Mouse (Mus musculus): ENCODE measurements around the gene B3galnt2. TPM values are rescaled to one million over a fixed set of nuclear protein-coding genes. Genes with fewer than 3 reads are reported as not detected.

Gene B3galnt2
- 13.3 and 15.7 TPM in 2 replicates for polyA plus RNA-seq (2015; fragmentation: Nextera tagmentation; extraction: Ambion mirVana)

- peak within 1 kb of the TSS; percentile 79 for H3K27ac ChIP-seq (ENCODE audit: low read depth, low read length)
- peak; percentile 99 for ATAC-seq
- peak within 1 kb of the TSS; percentile 84 for H3K4me2 ChIP-seq (ENCODE audit: low read length)
- peaks cover 9% of the 10 kb centered on the region for H3K4me1 ChIP-seq (ENCODE audit: control insufficient read depth, insufficient read depth, low read depth, low read length)
- no peaks in the 10 kb centered on the region for H3K9me3 ChIP-seq (ENCODE audit: control insufficient read depth, low read length)
- H3K27me3 ChIP-seq (replicated peaks; ENCODE audit: control insufficient read depth, insufficient read depth, low read length), result no peaks in the 10 kb centered on the region
- WGBS, result under 1% methylated on average over 70 of the region's 78 CpGs
- H3K9ac ChIP-seq (ENCODE audit: low read depth, low read length), result peak within 1 kb of the TSS; percentile 90
- peak within 1 kb of the TSS; percentile 95 for H3K4me3 ChIP-seq (ENCODE audit: low read length)
- H3K36me3 ChIP-seq (ENCODE audit: control insufficient read depth, insufficient read depth, low read length), result no peaks in the 10 kb centered on the region
Observed at GRCm38 (mm10) chr13:13953874-13954832, at the start of gene B3galnt2. TSS of gene B3galnt2 (plus strand) at chr13:13954469.

GRCm38 (mm10) chr13:13911341-13911740 is 42.9 kb upstream of the B3galnt2 start:
- Histone ChIP-seq H3K27ac (ENCODE audit: low read depth, low read length) (no peak overlapping the region), H3K36me3 (ENCODE audit: control insufficient read depth, insufficient read depth, low read length) (no peaks in the 10 kb centered on the region), H3K4me3 (ENCODE audit: low read length) (no peak overlapping the region), H3K27me3 (replicated peaks; ENCODE audit: control insufficient read depth, insufficient read depth, low read length) (no peaks in the 10 kb centered on the region), H3K9me3 (ENCODE audit: control insufficient read depth, low read length) (no peaks in the 10 kb centered on the region), H3K4me2 (ENCODE audit: low read length) (no peak overlapping the region), H3K9ac (ENCODE audit: low read depth, low read length) (no peak overlapping the region), H3K4me1 (ENCODE audit: control insufficient read depth, insufficient read depth, low read depth, low read length) (no peaks in the 10 kb centered on the region)
- no peak for ATAC-seq
- WGBS, result 78% methylated on average over 2 of the region's 2 CpGs

- Histone ChIP-seq H3K27ac (ENCODE audit: low read depth, low read length) (no peak overlapping the region), H3K9ac (ENCODE audit: low read depth, low read length) (no peak overlapping the region), H3K27me3 (replicated peaks; ENCODE audit: control insufficient read depth, insufficient read depth, low read length) (no peaks in the 10 kb centered on the region), H3K4me3 (ENCODE audit: low read length) (no peak overlapping the region), H3K4me1 (ENCODE audit: control insufficient read depth, insufficient read depth, low read depth, low read length) (no peaks in the 10 kb centered on the region), H3K36me3 (ENCODE audit: control insufficient read depth, insufficient read depth, low read length) (no peaks in the 10 kb centered on the region), H3K4me2 (ENCODE audit: low read length) (no peak overlapping the region), H3K9me3 (ENCODE audit: control insufficient read depth, low read length) (no peaks in the 10 kb centered on the region)
- WGBS, result 95% methylated on average over 3 of the region's 3 CpGs
- no peak for ATAC-seq
Observed at GRCm38 (mm10) chr13:13919396-13919795, 34.9 kb upstream of the B3galnt2 start.

- Histone ChIP-seq H3K9me3 (ENCODE audit: control insufficient read depth, low read length) (no peaks in the 10 kb centered on the region), H3K27me3 (replicated peaks; ENCODE audit: control insufficient read depth, insufficient read depth, low read length) (no peaks in the 10 kb centered on the region), H3K27ac (ENCODE audit: low read depth, low read length) (no peak overlapping the region), H3K4me2 (ENCODE audit: low read length) (no peak overlapping the region), H3K4me1 (ENCODE audit: control insufficient read depth, insufficient read depth, low read depth, low read length) (no peaks in the 10 kb centered on the region), H3K9ac (ENCODE audit: low read depth, low read length) (no peak overlapping the region), H3K4me3 (ENCODE audit: low read length) (no peak overlapping the region), H3K36me3 (ENCODE audit: control insufficient read depth, insufficient read depth, low read length) (no peaks in the 10 kb centered on the region)
- no peak for ATAC-seq
Observed at GRCm38 (mm10) chr13:13922526-13922925, 31.7 kb upstream of the B3galnt2 start.

- no peak overlapping the region for H3K27ac ChIP-seq (ENCODE audit: low read depth, low read length)
- no peak for ATAC-seq
- no peak overlapping the region for H3K9ac ChIP-seq (ENCODE audit: low read depth, low read length)
- H3K4me3 ChIP-seq (ENCODE audit: low read length), result no peak overlapping the region
- H3K36me3 ChIP-seq (ENCODE audit: control insufficient read depth, insufficient read depth, low read length), result no peaks in the 10 kb centered on the region
- WGBS, result 79% methylated on average over 2 of the region's 2 CpGs
- H3K4me1 ChIP-seq (ENCODE audit: control insufficient read depth, insufficient read depth, low read depth, low read length), result no peaks in the 10 kb centered on the region
- H3K4me2 ChIP-seq (ENCODE audit: low read length), result no peak overlapping the region
- H3K27me3 ChIP-seq (replicated peaks; ENCODE audit: control insufficient read depth, insufficient read depth, low read length), result no peaks in the 10 kb centered on the region
- no peaks in the 10 kb centered on the region for H3K9me3 ChIP-seq (ENCODE audit: control insufficient read depth, low read length)
Observed at GRCm38 (mm10) chr13:13929982-13930381, 24.3 kb upstream of the B3galnt2 start.

- Histone ChIP-seq H3K4me3 (ENCODE audit: low read length) (peak overlapping the region; percentile 95), H3K9me3 (ENCODE audit: control insufficient read depth, low read length) (no peaks in the 10 kb centered on the region), H3K4me1 (ENCODE audit: control insufficient read depth, insufficient read depth, low read depth, low read length) (peaks cover 9% of the 10 kb centered on the region), H3K4me2 (ENCODE audit: low read length) (peak overlapping the region; percentile 84), H3K27me3 (replicated peaks; ENCODE audit: control insufficient read depth, insufficient read depth, low read length) (no peaks in the 10 kb centered on the region), H3K36me3 (ENCODE audit: control insufficient read depth, insufficient read depth, low read length) (no peaks in the 10 kb centered on the region), H3K27ac (ENCODE audit: low read depth, low read length) (peak overlapping the region; percentile 79), H3K9ac (ENCODE audit: low read depth, low read length) (peak overlapping the region; percentile 90)
- WGBS, result under 1% methylated on average over 23 of the region's 29 CpGs
- no peak for ATAC-seq
Observed at GRCm38 (mm10) chr13:13954931-13955330, 662 bp downstream of the B3galnt2 start.

GRCm38 (mm10) chr13:13956686-13957085 is 2.4 kb downstream of the B3galnt2 start:
- Histone ChIP-seq H3K4me1 (ENCODE audit: control insufficient read depth, insufficient read depth, low read depth, low read length) (peaks cover 9% of the 10 kb centered on the region), H3K9ac (ENCODE audit: low read depth, low read length) (no peak overlapping the region), H3K4me2 (ENCODE audit: low read length) (no peak overlapping the region), H3K27me3 (replicated peaks; ENCODE audit: control insufficient read depth, insufficient read depth, low read length) (no peaks in the 10 kb centered on the region), H3K27ac (ENCODE audit: low read depth, low read length) (no peak overlapping the region), H3K36me3 (ENCODE audit: control insufficient read depth, insufficient read depth, low read length) (no peaks in the 10 kb centered on the region), H3K4me3 (ENCODE audit: low read length) (no peak overlapping the region), H3K9me3 (ENCODE audit: control insufficient read depth, low read length) (no peaks in the 10 kb centered on the region)
- WGBS, result 86% methylated on average over 4 of the region's 4 CpGs
- ATAC-seq, result no peak

- no peaks in the 10 kb centered on the region for H3K27me3 ChIP-seq (replicated peaks; ENCODE audit: control insufficient read depth, insufficient read depth, low read length)
- H3K4me1 ChIP-seq (ENCODE audit: control insufficient read depth, insufficient read depth, low read depth, low read length), result peaks cover 4% of the 10 kb centered on the region
- H3K27ac ChIP-seq (ENCODE audit: low read depth, low read length), result no peak overlapping the region
- no peak for ATAC-seq
- H3K36me3 ChIP-seq (ENCODE audit: control insufficient read depth, insufficient read depth, low read length), result no peaks in the 10 kb centered on the region
- H3K4me3 ChIP-seq (ENCODE audit: low read length), result no peak overlapping the region
- H3K9ac ChIP-seq (ENCODE audit: low read depth, low read length), result no peak overlapping the region
- 86% methylated on average over 4 of the region's 4 CpGs for WGBS
- H3K4me2 ChIP-seq (ENCODE audit: low read length), result no peak overlapping the region
- H3K9me3 ChIP-seq (ENCODE audit: control insufficient read depth, low read length), result no peaks in the 10 kb centered on the region
Observed at GRCm38 (mm10) chr13:13960211-13960610, 5.9 kb downstream of the B3galnt2 start.

GRCm38 (mm10) chr13:13961046-13961445 is 6.8 kb downstream of the B3galnt2 start:
- Histone ChIP-seq H3K9me3 (ENCODE audit: control insufficient read depth, low read length) (no peaks in the 10 kb centered on the region), H3K4me3 (ENCODE audit: low read length) (no peak overlapping the region), H3K27ac (ENCODE audit: low read depth, low read length) (no peak overlapping the region), H3K4me1 (ENCODE audit: control insufficient read depth, insufficient read depth, low read depth, low read length) (no peaks in the 10 kb centered on the region; the same call in 1 of the 2 replicates), H3K36me3 (ENCODE audit: control insufficient read depth, insufficient read depth, low read length) (no peaks in the 10 kb centered on the region), H3K27me3 (replicated peaks; ENCODE audit: control insufficient read depth, insufficient read depth, low read length) (no peaks in the 10 kb centered on the region), H3K4me2 (ENCODE audit: low read length) (no peak overlapping the region), H3K9ac (ENCODE audit: low read depth, low read length) (no peak overlapping the region)
- ATAC-seq, result no peak
- WGBS, result 88% methylated on average over 4 of the region's 4 CpGs

All from hindbrain, embryonic 16.5 days (tissue).